Mouse (Mus musculus): ENCODE measurements around the gene Kif23. TPM values are rescaled to one million over a fixed set of nuclear protein-coding genes. Genes with fewer than 3 reads are reported as not detected.

The Kif23 gene
- total RNA-seq, 2 experiments from 2014 or later = 22.9 to 28.4 TPM

DNA sequence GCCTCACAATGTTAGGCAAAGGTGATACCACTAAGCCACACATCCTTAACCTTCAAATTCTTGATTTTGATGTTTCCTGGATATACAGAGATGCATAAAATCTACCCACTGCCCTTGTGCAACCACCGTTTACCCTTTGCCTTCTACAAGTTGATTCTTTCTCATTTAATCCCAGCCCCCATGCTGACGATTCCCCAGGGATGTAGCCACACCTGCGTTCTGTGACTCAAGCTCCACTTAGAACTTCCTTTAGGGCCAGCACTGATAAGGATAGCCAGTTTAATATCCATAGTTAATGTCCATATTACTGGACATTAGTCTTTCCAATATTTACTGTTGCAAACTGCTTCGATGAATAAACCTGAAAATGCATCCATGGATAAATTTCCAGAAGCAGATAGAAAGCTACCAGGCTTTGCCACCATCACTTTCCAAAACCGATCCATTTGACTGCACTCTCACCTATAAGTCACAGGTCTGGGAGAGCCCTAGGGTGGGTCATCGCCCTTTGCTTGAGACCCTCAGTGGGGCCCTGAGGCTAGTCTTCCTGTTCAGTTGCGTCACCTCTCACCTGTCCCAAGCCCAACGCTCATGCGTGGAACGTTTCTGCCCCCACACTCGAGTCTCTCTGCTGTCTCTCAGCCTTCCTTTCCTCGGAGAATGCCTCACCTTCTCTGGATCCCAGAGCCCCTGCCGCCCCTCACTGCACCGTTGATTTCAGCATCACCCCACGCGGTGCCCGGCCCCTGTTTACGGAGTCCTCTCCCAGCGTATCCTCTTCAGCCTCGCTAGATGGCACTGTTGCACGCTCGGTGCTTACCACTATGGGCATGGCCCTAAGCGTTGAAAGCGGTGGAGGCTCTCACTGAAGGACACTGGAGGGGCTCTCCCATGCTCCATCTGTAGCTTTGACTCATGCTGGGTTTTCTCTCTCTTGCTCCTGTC is 1.1 kb upstream of the Kif23 start:
- intact Hi-C loops (cut with DNase I) = loop anchor here (1.0 to 2.0 kb wide), 3 partner anchors 33 to 297 kb away; partner anchors contain the start of gene Rplp1
- DNase-seq = peak; percentile 76 to 83

GRCm38 (mm10) chr9:61945973-61946611 is 482 bp downstream of the Kif23 start:
- intact Hi-C loops (cut with DNase I) = loop anchor here (2.0 kb wide), 1 partner anchor 31 kb away; the partner anchor contains the start of gene Rplp1
- no peak for DNase-seq

- no peak for DNase-seq
- intact Hi-C loops (cut with DNase I) = no loop called here
Observed at GRCm38 (mm10) chr9:61941054-61941453, 5.5 kb downstream of the Kif23 start.

- intact Hi-C loops (cut with DNase I) = no loop called here
Observed at GRCm38 (mm10) chr9:61933333-61933732, 13.2 kb downstream of the Kif23 start.

DNA sequence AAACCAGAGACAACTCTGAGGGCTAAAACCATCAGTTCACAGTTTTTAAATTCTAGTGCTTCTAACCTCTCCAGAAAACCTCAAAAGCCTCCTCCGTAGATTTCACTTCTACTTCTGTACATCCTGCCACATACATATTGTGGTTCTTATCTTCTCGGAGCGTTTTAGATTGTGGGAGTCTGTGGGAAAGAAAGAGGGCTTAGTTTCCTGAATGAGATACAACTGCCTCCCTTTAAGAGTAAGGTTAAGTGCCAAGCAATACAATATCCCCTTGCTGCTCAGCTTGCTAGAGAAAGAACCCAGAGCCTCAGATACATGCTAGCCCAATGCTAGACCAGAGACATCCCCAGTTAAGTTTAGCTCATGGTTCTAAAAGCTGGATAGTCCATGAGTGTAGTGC is 14.6 kb downstream of the Kif23 start:
- DNase-seq = no peak
- intact Hi-C loops (cut with DNase I) = no loop called here

More at GRCm38 (mm10) chr9:61933333-61933732, 13.2 kb downstream of the Kif23 start:
- no peak for DNase-seq

GRCm38 (mm10) chr9:61925086-61925660 is 21.4 kb downstream of the Kif23 start:
- intact Hi-C loops (cut with DNase I) = no loop called here
- DNase-seq = no peak

DNA sequence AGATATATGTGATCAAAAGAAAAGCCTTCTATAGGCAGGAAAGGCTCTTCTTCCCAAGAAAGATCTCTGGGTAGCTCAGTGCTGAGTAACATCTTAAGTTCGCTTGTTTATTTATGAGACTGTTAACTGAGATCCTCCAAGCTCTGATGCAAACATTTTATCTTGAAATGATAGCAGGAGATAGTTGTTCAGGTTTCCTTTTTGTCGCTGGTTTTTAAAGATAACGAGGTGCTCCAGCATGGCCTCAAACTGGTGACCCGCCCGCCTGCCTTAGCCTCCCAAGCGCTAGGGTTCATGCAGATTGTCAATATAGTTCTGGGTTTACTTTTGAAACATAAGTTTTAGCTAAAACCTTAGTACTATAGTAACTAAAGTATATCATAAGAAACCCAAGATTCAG is 26.2 kb downstream of the Kif23 start:
- intact Hi-C loops (cut with DNase I) = no loop called here

GRCm38 (mm10) chr9:61919464-61919863 is 27.1 kb downstream of the Kif23 start:
- intact Hi-C loops (cut with DNase I) = no loop called here
- no peak for DNase-seq

More for the DNA sequence above, 26.2 kb downstream of the Kif23 start:
- DNase-seq = no peak

GRCm38 (mm10) chr9:61917436-61917835 is 29.1 kb downstream of the Kif23 start:
- no peak for DNase-seq

GRCm38 (mm10) chr9:61916986-61917385 is 29.6 kb downstream of the Kif23 start:
- intact Hi-C loops (cut with DNase I) = no loop called here
- DNase-seq = no peak

More at GRCm38 (mm10) chr9:61917436-61917835, 29.1 kb downstream of the Kif23 start:
- intact Hi-C loops (cut with DNase I) = no loop called here

- no peak for DNase-seq
- intact Hi-C loops (cut with DNase I) = loop anchor here (2.0 kb wide), 1 partner anchor 31 kb away; the partner anchor contains the start of gene Kif23
Observed at GRCm38 (mm10) chr9:61915393-61916005, 31.1 kb downstream of the Kif23 start.

DNA sequence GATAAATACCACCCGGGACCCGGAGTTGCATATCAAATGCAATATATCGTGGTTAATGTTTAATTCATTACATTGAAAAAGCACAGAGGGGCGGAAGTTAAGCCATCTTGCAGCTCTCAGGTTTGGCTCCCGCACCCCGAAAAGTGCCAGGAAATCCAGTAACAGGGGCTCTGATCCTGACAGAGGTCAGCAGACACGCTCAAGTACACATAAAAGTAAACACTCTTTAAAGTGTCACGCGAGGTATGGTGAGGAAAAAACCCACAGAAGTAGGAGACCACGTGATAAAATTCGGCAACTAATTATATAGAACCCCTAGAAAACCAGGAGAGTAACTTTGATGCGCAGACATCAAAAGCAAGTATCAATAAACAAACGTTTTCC is 31.7 kb downstream of the Kif23 start:
- intact Hi-C loops (cut with DNase I) = loop anchor here (2.0 kb wide), 1 partner anchor 32 kb away; the partner anchor contains the start of gene Kif23
- no peak for DNase-seq

DNA sequence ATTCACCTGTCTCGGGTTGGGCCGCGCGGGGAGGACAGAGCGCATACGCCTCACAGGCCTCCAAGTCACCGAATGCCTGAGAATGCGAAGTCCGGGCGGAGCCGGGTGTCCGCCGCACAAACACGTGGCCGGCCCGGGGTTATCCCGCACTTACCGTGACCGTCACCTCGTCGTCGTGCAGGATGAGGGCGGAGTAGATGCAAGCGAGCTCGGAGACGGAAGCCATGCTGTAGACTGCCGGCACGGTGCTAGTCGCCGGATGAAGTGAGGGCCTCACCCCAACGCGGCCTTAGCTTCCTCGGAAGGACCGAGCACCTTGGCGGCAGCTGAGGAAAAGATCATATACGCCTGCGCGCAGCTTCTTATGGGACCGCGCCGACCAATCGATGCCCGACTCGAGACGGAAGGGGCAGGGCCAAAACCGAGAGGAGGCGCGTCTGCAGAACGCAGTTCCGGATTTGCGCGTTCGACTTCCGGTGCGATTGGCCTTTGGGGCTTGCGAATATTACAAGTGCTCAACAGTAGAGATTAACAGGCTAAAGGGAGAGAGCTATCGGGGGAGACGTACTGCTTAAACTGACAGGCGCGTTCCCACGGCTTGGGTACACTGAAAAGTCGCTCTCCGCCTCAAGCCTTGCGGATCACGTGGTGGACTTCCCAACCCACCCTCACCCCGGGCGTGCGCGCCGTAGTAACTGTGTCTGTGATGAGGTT is 32.2 kb downstream of the Kif23 start, which contains the start of gene Rplp1:
Rplp1 (minus strand) TSS at position 340 of the 714 bp plus-strand sequence.
- intact Hi-C loops (cut with DNase I) = loop anchor here (2.0 kb wide), 1 partner anchor 32 kb away; the partner anchor contains the start of gene Kif23
- peak; percentile 98 for DNase-seq

GRCm38 (mm10) chr9:61911300-61912128 is 35.1 kb downstream of the Kif23 start:
- DNase-seq = no peak
- intact Hi-C loops (cut with DNase I) = no loop called here

GRCm38 (mm10) chr9:61910526-61911256 is 35.9 kb downstream of the Kif23 start:
- DNase-seq = no peak
- intact Hi-C loops (cut with DNase I) = no loop called here

- intact Hi-C loops (cut with DNase I) = no loop called here
- DNase-seq = no peak
Observed at GRCm38 (mm10) chr9:61909633-61910032, 36.9 kb downstream of the Kif23 start.

- intact Hi-C loops (cut with DNase I) = no loop called here
- DNase-seq = no peak
Observed at GRCm38 (mm10) chr9:61908832-61909407, 37.7 kb downstream of the Kif23 start.

- DNase-seq = no peak
- intact Hi-C loops (cut with DNase I) = no loop called here
Observed at GRCm38 (mm10) chr9:61908341-61908740, 38.2 kb downstream of the Kif23 start.
